Comparison of ENCODE assay signal across 17 mouse cellular contexts in genomic region chr13:47892569-47892968, GRCm38 (mm10).
"Had no signal": no experiment of that assay in that cellular context is flagged by ENCODE, and none has a peak within 500 bp of the region (broad histone marks: within the 10 kb centered on the region; RNA-seq: fewer than 3 reads in every experiment).

No protein-coding gene starts in this region.

- H3K27me3 ChIP-seq: lung, embryonic 15.5 days; megakaryocyte, embryonic 14.5 days; midbrain, embryonic 12.5 days; neural tube, embryonic 12.5 days; stomach, embryonic 15.5 days had no signal

- ATAC-seq: lung, postnatal 0 days; midbrain, embryonic 16.5 days had no signal

- H3K36me3 ChIP-seq: lung, embryonic 15.5 days; midbrain, embryonic 12.5 days; neural tube, embryonic 12.5 days; stomach, embryonic 15.5 days had no signal

- H3K4me2 ChIP-seq: lung, embryonic 15.5 days; midbrain, embryonic 12.5 days; neural tube, embryonic 12.5 days; stomach, embryonic 15.5 days had no signal

- H3K27ac ChIP-seq: lung, embryonic 15.5 days; macrophage; midbrain, embryonic 12.5 days; neural tube, embryonic 12.5 days; stomach, embryonic 15.5 days; stomach, postnatal 0 days had no signal

- H3K9ac ChIP-seq: lung, embryonic 15.5 days; midbrain, embryonic 12.5 days; neural tube, embryonic 12.5 days; stomach, embryonic 15.5 days had no signal

- H3K4me3 ChIP-seq: lung, embryonic 15.5 days; megakaryocyte, embryonic 14.5 days; midbrain, embryonic 12.5 days; neural tube, embryonic 12.5 days; stomach, embryonic 15.5 days had no signal

- H3K9me3 ChIP-seq: lung, embryonic 15.5 days; midbrain, embryonic 12.5 days; neural tube, embryonic 12.5 days; stomach, embryonic 15.5 days had no signal

- DNase-seq: lung, adult 2 months; lung, postnatal 14 days; lung, postnatal 36 days; midbrain, embryonic 14.5 days; right cerebral cortex, postnatal 14 days; thymus, adult 2 months; thymus, postnatal 25 days; thymus, postnatal 4 days had no signal

- H3K4me1 ChIP-seq: lung, embryonic 15.5 days; megakaryocyte, embryonic 14.5 days; neural tube, embryonic 12.5 days; stomach, embryonic 15.5 days had no signal
